Mouse (Mus musculus) cerebellum, adult 2 months (tissue): Measurements from ENCODE around the gene Mtmr10.

Source experiments
- CTCF ChIP-seq: fragments of 200-500 bp; IDR thresholded peaks from 2 replicates; pipeline ENCODE4 v1.5.1; 2011; ENCODE audit warnings: low read depth, mild to moderate bottlenecking, control low read depth, low read length, moderate library complexity, borderline replicate concordance; ENCODE audit not compliant: insufficient read depth
- POLR2A ChIP-seq: fragments of 200-500 bp; IDR thresholded peaks from 2 replicates; pipeline ENCODE4 v1.6.1; 2011; ENCODE audit warnings: low read length, control low read depth, borderline replicate concordance; ENCODE audit not compliant: insufficient read depth

DNA sequence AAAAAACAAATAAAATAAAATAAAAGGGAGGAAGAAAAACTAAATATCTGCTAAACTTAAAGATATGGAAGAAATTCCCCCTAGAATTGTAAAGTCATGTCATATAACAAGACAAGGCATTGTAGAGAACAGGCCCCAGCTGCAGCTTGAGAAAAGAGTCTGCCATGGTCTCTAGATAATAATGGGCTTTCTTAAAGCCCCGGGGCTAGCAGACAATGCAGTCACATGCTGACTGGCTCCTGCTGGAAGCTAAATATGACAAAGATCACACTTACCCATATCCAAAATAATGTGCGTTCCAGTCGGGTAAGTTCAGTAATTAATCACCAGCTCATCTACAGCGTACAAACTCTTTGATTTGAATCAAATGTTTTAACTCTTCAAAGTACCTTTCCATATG lies 40.7 kb upstream of the Mtmr10 start:
- TF ChIP-seq POLR2A (no peak), CTCF (no peak)
